Mouse (Mus musculus) embryonic fibroblast, embryonic 13.5 days (primary cell): ENCODE measurements around the gene Best2. TPM values are rescaled to one million over a fixed set of nuclear protein-coding genes. Genes with fewer than 3 reads are reported as not detected.
A peak's percentile ranks its signal among the peaks of the same experiment; 100 is the strongest.

ENCODE experiments used
- H3K27ac ChIP-seq: 2 replicates; pipeline ENCODE4 v1.5.1; 2012; ENCODE audit warnings: low read length, control low read depth, inconsistent platforms; ENCODE audit not compliant: insufficient read depth
- H3K4me1 ChIP-seq: 2 replicates; pipeline ENCODE4 v1.6.1; 2011; ENCODE audit warnings: low read length; ENCODE audit not compliant: control insufficient read depth, insufficient read depth
- H3K4me3 ChIP-seq: 2 replicates; pipeline ENCODE4 v1.5.1; 2011; ENCODE audit warnings: mild to moderate bottlenecking, control low read depth, low read length; ENCODE audit not compliant: insufficient read depth
- CTCF ChIP-seq: IDR thresholded peaks from 2 replicates; pipeline ENCODE4 v1.5.1; 2011; ENCODE audit warnings: mild to moderate bottlenecking, control low read depth, low read length, moderate library complexity, borderline replicate concordance; ENCODE audit not compliant: insufficient read depth
- POLR2A ChIP-seq: IDR thresholded peaks from 2 replicates; pipeline ENCODE4 v1.6.1; 2011; ENCODE audit warnings: low read depth, mild to moderate bottlenecking, control low read depth, low read length, moderate library complexity
- polyA plus RNA-seq: library from polyadenylated mRNA; stranded (reverse); fragments of >200 nt; gene quantifications from 2 replicates; pipeline ENCODE4 v1.2.4, GENCODE M21; 2011; ENCODE audit warnings: low read depth; ENCODE audit not compliant: missing spikeins, insufficient read length

Best2 gene
- polyA plus RNA-seq, 1 experiment: not detected

DNA sequence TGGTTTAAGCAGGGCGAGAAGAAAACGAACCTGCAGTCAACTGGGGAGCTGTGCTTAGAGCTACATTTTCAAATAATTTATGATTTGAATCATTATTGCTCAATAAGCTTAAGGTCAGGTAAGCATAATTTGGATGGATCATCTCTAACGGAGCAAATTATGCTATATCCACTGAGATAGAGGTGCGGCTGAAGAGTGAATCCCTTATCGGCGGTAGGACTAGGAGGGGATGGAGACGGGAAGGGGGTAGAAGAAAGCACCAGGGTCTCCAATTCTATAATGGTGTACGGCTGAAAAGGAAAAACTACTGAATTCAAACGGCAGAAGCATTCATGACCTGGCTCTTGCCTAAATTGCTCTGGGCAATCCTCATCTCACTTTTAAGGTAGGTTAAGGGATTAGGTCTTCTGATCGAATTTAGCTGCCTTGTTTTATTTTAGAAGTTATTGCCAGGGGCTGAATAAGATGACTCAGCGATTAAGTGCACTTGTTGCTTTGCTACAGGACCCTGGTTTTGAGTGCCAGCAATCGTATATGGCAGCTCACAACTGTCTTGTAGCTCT lies 20.9 kb upstream of the Best2 start:
- peak overlapping the region; percentile 79 for H3K4me3 ChIP-seq
- no peak for TF ChIP-seq POLR2A
- TF ChIP-seq CTCF: no peak
- H3K27ac ChIP-seq: peak overlapping the region; percentile 91
- peaks cover 12% of the 10 kb centered on the region for H3K4me1 ChIP-seq

DNA sequence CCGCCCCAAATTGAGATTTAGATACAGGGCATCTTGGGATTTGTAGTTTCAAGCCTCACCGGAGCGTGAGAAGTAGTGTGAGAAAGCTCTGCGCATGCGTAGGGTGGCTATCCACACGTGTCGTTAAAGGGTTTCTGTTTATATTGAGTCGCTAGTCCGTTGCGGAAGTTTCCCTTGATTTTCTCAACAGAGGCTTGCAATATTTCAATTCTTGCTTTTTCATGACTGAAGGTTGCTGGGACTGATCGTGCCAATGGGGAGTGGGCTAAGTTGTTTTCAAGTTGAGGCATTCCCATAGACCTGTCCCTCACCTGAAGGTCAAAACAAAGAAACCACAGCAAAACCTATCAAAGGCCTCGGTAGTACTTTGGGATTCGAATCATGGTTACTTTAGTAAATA lies 20.4 kb upstream of the Best2 start:
- peak overlapping the region; percentile 13 for H3K4me3 ChIP-seq
- peak overlapping the region; percentile 91 for H3K27ac ChIP-seq
- peaks cover 12% of the 10 kb centered on the region for H3K4me1 ChIP-seq
- TF ChIP-seq POLR2A (peak; percentile 27; the same call in 1 of the 2 replicates), CTCF (no peak)

DNA sequence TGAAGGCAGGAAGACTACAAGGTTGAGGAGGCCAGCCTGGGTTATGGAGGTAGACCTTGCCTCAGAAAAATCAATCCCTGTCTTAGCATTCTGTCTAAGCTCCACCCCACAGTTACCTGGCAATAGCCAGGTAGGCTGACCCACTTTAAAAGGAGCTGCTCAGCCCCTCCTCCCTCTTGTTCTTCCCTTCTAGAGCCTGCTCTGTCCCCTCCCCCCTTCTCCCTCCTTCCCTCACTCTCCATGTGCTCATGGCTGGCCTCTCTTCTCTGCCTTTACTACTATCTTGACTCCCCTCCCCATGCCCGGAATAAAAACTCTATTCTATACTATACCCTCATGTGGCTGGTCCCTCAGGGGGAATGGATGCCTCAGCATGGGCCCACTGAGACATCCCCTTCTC lies 19.5 kb upstream of the Best2 start:
- Histone ChIP-seq H3K4me1 (peaks cover 12% of the 10 kb centered on the region), H3K4me3 (no peak overlapping the region), H3K27ac (no peak overlapping the region)
- TF ChIP-seq POLR2A (no peak), CTCF (no peak)

DNA sequence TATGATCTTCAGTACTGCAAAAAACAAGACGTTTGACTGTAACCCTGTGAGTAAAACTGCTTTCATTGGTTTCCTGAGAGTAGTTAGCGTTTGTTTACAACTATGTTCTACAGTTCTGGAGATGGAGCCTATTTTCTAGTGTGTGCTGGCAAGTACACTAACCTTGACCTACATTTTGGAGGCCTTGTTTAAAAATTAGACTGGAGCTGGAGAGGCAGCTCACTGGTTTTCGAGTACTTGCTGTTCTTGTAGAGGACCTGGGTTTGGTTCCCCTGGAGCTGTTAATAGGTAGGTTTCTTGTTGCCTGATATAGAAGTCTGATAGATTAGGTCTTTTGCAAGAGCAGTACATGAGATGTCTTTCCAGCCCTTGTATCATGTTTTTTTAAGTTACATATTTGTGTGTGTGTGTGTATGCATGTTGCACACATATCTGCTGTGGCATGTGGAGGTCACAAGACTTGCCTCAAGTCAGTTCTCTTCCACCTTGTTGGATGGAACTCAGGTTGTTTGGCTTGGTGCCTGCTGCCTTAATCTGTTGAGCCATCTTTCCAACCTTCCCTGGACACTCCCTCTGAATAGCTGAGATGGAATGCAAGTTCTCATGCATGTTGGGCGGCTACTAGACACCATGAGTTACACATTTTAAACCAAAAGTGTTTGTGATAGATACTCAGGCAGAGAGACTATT lies 18.4 kb upstream of the Best2 start:
- Histone ChIP-seq H3K27ac (no peak overlapping the region), H3K4me1 (peaks cover 16% of the 10 kb centered on the region), H3K4me3 (no peak overlapping the region)
- TF ChIP-seq CTCF: no peak
- no peak for TF ChIP-seq POLR2A

DNA sequence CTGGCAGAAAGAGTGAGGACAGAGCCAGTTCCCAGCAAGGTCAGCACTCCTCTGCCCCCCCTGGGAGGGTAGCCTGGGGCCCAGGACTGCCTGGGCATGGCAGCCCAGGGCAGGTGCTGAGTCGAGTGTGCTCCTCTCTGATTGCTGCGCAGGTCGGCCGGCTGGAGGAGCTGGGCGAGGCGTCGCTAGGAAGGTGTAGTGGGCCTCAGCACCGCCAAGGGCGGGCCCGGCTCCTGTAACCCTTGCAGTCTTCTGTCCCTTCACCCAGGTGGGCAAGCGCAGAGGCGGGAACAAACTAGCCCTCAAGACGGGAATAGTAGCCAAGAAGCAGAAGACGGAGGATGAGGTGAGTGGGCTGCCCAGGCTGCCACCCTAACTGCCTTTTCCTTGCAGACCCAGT lies 14.9 kb upstream of the Best2 start:
- H3K27ac ChIP-seq: no peak overlapping the region
- TF ChIP-seq POLR2A (no peak), CTCF (no peak)

DNA sequence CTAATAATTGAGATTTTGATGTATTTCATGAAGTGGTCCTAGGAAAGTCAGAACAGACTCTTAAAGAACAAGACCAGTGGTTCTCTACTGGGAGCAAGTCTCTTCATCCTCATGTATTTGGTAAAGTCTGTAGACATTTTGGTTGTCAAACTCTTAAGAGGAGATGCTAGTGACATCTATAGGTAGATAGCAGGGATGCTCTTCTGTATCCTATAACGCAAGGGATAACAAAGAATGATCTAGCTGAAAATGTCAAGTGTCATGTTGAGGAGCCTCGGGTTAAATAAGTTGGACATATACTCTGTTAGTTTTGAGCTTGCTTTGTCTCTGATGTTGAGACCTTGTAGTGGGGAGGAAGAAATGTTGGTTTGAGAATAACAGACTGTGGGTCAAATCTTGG lies 13.6 kb upstream of the Best2 start:
- Histone ChIP-seq H3K27ac (no peak overlapping the region), H3K4me1 (peaks cover 14% of the 10 kb centered on the region), H3K4me3 (peak overlapping the region; percentile 94)
- TF ChIP-seq CTCF (no peak), POLR2A (no peak)

More for the DNA sequence above, 14.9 kb upstream of the Best2 start:
- H3K4me1 ChIP-seq: peaks cover 12% of the 10 kb centered on the region
- peak overlapping the region; percentile 94; the same call in 1 of the 2 replicates for H3K4me3 ChIP-seq

DNA sequence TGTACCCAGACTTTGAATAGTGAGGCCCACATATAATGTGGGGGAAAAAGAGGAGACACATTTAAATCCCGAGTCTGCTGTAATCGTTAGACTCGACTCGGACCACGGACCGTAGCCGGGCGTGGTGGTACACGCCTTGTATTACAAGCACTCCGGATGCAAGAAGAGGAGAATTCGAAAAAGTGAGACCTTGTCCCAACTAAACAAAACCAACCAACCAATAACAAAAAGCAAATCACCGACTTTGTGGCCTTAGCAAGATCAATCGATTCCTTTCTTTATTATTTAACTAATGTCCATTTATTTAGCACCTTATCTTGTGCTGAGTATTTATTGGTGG lies 13.2 kb upstream of the Best2 start:
- Histone ChIP-seq H3K4me3 (peak overlapping the region; percentile 94), H3K4me1 (peaks cover 13% of the 10 kb centered on the region), H3K27ac (peak overlapping the region; percentile 6; the same call in 1 of the 2 replicates)
- TF ChIP-seq CTCF (no peak), POLR2A (0 out of 2 replicates have a peak, but pooled peaks have one; percentile 2)

DNA sequence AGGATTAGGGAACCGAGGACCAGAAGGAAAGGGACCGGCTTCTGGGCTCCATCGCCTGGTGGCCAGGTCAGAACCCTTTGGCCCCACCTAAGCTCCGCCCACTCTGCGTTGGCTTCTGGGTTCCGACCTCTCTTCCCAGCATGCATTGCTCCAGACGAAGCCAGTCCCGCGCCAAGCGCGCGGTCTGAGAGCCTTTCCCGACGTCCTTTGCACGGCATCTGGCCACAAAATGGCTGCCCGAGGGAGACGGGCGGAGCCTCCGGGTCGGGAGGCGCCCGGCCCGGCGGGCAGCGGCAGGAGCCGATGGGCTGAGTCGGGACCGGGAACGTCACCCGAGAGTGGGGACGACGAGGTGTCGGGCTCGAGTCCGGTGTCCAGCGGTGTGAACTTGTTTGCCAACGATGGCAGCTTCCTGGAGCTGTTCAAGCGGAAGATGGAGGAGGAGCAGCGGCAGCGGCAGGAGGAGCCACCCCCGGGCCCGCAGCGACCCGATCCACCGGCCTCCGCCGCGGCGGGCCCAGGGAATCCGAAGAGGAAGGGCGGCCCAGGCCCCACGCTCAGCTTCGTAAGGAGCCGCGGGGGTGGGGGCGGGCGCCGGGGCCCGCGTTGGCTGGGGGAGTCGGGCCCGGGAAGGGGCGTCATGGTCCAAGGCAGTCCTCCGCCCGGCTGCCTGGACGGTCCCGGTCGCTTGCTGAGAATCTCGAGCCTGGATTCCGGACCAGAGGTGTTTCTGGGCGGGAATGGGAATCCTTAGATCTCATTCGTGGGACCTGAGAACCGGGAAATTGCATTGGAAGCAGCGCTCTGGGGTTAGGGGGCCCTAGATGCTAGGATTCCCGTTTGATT lies 12.6 kb upstream of the Best2 start, which contains the start of gene Trir:
Trir (plus strand) TSS at position 154 of the 846 bp plus-strand sequence.
- Histone ChIP-seq H3K4me3 (peak within 1 kb of the TSS; percentile 94), H3K4me1 (peaks cover 13% of the 10 kb centered on the region), H3K27ac (peak within 1 kb of the TSS; percentile 80)
- no peak for TF ChIP-seq CTCF
- peak; percentile 95 for TF ChIP-seq POLR2A

DNA sequence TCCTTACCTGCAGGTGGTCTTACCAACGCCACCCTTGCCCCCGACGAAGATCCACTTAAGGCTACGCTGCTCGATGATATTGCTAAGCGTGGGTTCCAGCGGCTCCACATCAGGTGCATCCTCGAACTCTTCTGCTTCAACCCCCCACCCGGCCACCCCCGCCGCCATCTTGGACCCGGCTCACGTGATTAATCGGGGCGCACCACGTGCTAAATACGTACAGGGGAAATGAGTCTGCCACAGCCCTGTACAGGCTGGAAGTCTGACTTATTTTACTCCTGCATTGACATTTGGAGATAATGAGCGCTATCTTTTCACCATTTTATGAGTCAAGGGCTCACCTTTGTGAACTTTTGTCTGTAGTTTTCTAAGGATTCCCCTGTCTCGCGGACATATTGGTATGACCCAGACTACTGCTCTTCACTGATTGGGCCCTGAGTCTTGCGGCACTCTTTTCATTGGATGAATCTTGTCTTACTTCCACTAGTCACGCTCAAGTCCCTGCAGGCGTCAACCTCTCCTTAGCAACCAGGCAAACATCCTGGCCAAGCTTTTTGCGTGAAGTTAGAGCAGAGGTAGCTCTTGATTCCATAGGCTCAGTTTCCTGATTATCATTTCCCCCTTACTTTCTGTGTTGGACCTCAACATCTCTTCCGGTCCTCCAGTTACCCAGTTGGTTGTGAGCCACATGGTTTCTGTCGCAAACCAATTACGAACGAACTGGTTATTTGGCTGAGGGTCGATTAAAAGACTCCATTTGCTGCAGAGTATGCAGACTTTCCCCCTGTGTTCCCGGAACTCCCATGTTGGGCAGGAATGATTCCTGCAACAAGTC lies 11.0 kb upstream of the Best2 start, which contains the start of gene Asna1:
Asna1 (minus strand) TSS at position 184 of the 835 bp plus-strand sequence.
- peaks cover 13% of the 10 kb centered on the region for H3K4me1 ChIP-seq
- H3K4me3 ChIP-seq: peak within 1 kb of the TSS; percentile 94
- peak within 1 kb of the TSS; percentile 81 for H3K27ac ChIP-seq
- TF ChIP-seq POLR2A (peak; percentile 74), CTCF (no peak)
